Mouse (Mus musculus) lung, adult 18-20 months (tissue): ENCODE results near the gene Ctcfl.

Source experiments
- DNase-seq, 2 experiments: peaks; one replicate each; pipeline ENCODE4 v3.0.0; 2022; ENCODE audit warnings: mixed read lengths in 2 of 2

Ctcfl gene

GRCm38 (mm10) chr2:173082706-173083105, 36.6 kb downstream of the Ctcfl start:
- no peak for DNase-seq

GRCm38 (mm10) chr2:173080785-173081241, 38.5 kb downstream of the Ctcfl start:
- DNase-seq, result peak; percentile 55 to 64

- DNase-seq, result no peak
These were observed 39.4 kb downstream of the Ctcfl start for GRCm38 (mm10) chr2:173079766-173080549.

- no peak for DNase-seq
These were observed 42.4 kb downstream of the Ctcfl start for GRCm38 (mm10) chr2:173076921-173077320.

GRCm38 (mm10) chr2:173073666-173074065, 45.7 kb downstream of the Ctcfl start:
- no peak for DNase-seq

GRCm38 (mm10) chr2:173072948-173073347, 46.4 kb downstream of the Ctcfl start:
- no peak for DNase-seq

- DNase-seq, result no peak
These were observed 54.5 kb downstream of the Ctcfl start for GRCm38 (mm10) chr2:173064864-173065263.

GRCm38 (mm10) chr2:173063219-173063618, 56.1 kb downstream of the Ctcfl start:
- no peak for DNase-seq

GRCm38 (mm10) chr2:173061443-173062351, 57.6 kb downstream of the Ctcfl start:
- DNase-seq, result no peak

GRCm38 (mm10) chr2:173060450-173060849, 58.9 kb downstream of the Ctcfl start:
- no peak for DNase-seq

GRCm38 (mm10) chr2:173058263-173058662, 61.1 kb downstream of the Ctcfl start:
- no peak for DNase-seq

- DNase-seq, result no peak
These were observed 61.7 kb downstream of the Ctcfl start for GRCm38 (mm10) chr2:173057623-173058022.

- no peak for DNase-seq
These were observed 62.4 kb downstream of the Ctcfl start for GRCm38 (mm10) chr2:173056882-173057315.

GRCm38 (mm10) chr2:173056303-173056881, 62.9 kb downstream of the Ctcfl start:
- no peak for DNase-seq

GRCm38 (mm10) chr2:173053846-173054245, 65.5 kb downstream of the Ctcfl start:
- DNase-seq, result no peak

- DNase-seq, result no peak
These were observed 66.4 kb downstream of the Ctcfl start for GRCm38 (mm10) chr2:173052881-173053280.

- DNase-seq, result no peak
These were observed 68.5 kb downstream of the Ctcfl start for GRCm38 (mm10) chr2:173050604-173051382.

GRCm38 (mm10) chr2:173049817-173050216, 69.5 kb downstream of the Ctcfl start:
- DNase-seq, result no peak

GRCm38 (mm10) chr2:173049231-173049630, 70.1 kb downstream of the Ctcfl start:
- no peak for DNase-seq

- no peak for DNase-seq
These were observed 71.1 kb downstream of the Ctcfl start for GRCm38 (mm10) chr2:173048041-173048745.

- DNase-seq, result no peak
These were observed 71.9 kb downstream of the Ctcfl start for GRCm38 (mm10) chr2:173047471-173047870.
